Mouse (Mus musculus): ENCODE data around the gene Lzts2. TPM values are rescaled to one million over a fixed set of nuclear protein-coding genes. Genes with fewer than 3 reads are reported as not detected.

Lzts2 gene
- polyA plus RNA-seq, 1 experiment from 2014 or later: 71.0 TPM

DNA sequence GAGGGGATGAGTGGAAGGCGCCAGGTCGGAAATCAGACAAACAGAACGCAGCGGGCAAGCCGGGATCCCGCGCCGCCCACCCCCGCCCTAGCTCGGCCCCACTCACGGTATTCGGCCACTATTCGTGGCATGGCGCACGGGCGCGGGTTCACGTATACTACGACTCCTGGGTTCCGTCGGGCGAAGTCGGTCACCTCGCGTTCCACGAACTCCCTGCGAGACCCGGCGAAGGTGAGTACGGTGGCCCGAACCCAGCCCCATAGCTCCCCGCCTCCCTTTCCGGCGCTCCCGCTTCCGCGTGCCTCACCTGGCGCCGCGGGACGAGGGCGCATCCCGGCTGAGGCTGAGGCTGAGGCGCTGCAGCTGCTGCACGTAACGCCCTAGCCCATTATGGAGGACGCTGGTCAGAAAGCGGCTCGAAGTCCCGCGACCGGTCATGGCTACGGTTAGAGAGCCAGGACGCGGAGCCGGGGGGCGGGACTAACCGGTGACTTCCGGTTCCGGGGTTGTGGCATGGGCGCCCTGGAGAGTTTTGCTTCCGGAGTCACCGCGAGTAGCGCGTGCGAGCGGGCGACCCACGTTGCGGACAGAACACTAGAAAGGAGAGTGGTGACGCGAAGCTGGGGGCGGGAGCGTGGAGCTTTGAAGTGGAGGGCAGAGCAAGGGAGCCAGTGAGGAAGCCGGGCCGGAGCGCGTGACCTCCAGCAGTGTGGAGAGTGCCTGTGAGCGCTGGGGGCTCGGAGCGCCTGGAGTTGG, 8.1 kb upstream of the Lzts2 start, which contains the start of gene Mrpl43:
TSS of gene Mrpl43 (minus strand) at position 486 of the 756 bp plus-strand sequence.
- peak within 1 kb of the TSS; percentile 97 for H3K4me3 ChIP-seq
- H3K4me1 ChIP-seq: peaks cover 20% of the 10 kb centered on the region
- H3K9me3 ChIP-seq (replicated peaks): no peaks in the 10 kb centered on the region
- peak within 1 kb of the TSS; percentile 96 for H3K4me2 ChIP-seq (replicated peaks)
- peak within 1 kb of the TSS; percentile 89 for H3K9ac ChIP-seq
- WGBS: under 1% methylated on average over 82 of the region's 82 CpGs
- no peaks in the 10 kb centered on the region for H3K27me3 ChIP-seq
- peak within 1 kb of the TSS; percentile 84 for H3K27ac ChIP-seq
- peak; percentile 92 for ATAC-seq (ENCODE audit: low FRiP score)
- H3K36me3 ChIP-seq: peaks cover 52% of the 10 kb centered on the region

DNA sequence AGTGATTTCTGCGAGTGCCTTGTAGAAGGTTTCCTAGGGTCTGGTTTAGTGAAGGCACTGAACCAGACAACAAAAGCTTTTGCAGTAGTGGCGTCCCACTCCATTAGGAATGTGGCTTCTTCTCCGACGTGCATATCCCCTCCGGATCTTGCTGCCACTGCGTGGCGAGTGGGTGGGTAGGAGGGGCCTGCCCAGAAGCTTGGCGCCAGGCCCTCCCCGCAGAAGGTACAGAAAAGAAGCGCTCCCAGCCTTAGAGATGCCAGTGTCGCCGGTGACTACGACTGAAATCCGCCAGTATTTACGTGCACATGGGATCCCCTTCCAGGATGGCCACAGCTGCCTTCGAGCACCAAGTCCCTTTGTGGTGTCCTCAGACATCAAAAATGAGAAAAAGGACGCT, 7.2 kb upstream of the Lzts2 start:
- 0 out of 2 replicates have a peak overlapping the region, but pooled peaks have one; percentile 84 for H3K27ac ChIP-seq
- ATAC-seq (ENCODE audit: low FRiP score): no peak
- 40% methylated on average over 17 of the region's 17 CpGs for WGBS

GRCm38 (mm10) chr19:45007425-45008191, 6.6 kb upstream of the Lzts2 start:
- H3K27me3 ChIP-seq: no peaks in the 10 kb centered on the region
- no peak for ATAC-seq (ENCODE audit: low FRiP score)
- H3K9me3 ChIP-seq (replicated peaks): no peaks in the 10 kb centered on the region
- no peak overlapping the region for H3K27ac ChIP-seq
- peak overlapping the region; percentile 97 for H3K4me3 ChIP-seq
- H3K36me3 ChIP-seq: peaks cover 49% of the 10 kb centered on the region
- peak overlapping the region; percentile 89 for H3K9ac ChIP-seq
- peak overlapping the region; percentile 96 for H3K4me2 ChIP-seq (replicated peaks)
- H3K4me1 ChIP-seq: peaks cover 23% of the 10 kb centered on the region
- WGBS: 94% methylated on average over 20 of the region's 20 CpGs

More for the DNA sequence above, 7.2 kb upstream of the Lzts2 start:
- Histone ChIP-seq H3K9me3 (replicated peaks) (no peaks in the 10 kb centered on the region), H3K4me1 (peaks cover 20% of the 10 kb centered on the region), H3K4me3 (peak overlapping the region; percentile 97), H3K36me3 (peaks cover 52% of the 10 kb centered on the region), H3K27me3 (no peaks in the 10 kb centered on the region), H3K4me2 (replicated peaks) (peak overlapping the region; percentile 96), H3K9ac (peak overlapping the region; percentile 89)

DNA sequence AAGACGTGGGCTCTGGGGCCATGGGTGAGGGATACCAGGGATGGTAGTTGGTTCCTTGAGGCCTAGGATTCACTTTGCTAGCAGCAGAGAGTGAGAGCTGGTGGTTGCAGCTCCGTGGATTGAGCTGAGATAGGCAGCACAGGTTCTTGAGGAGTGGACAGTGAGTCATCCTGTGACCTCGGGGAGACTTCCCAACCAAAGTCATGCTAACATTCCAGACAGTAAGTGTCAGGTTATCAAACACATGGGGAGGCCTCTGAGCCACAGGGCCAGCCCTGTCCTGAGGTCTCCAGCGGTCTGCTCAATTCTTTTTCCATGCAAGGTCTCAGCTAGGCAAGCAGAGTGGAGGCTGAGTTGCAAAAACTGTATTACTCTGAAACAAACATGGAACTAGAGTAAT, 3.6 kb upstream of the Lzts2 start:
- no peak overlapping the region for H3K9ac ChIP-seq
- no peak overlapping the region for H3K4me2 ChIP-seq (replicated peaks)
- 94% methylated on average over 4 of the region's 4 CpGs for WGBS
- no peak for ATAC-seq (ENCODE audit: low FRiP score)
- H3K36me3 ChIP-seq: peaks cover 28% of the 10 kb centered on the region
- no peak overlapping the region for H3K27ac ChIP-seq
- no peaks in the 10 kb centered on the region for H3K9me3 ChIP-seq (replicated peaks)
- H3K4me3 ChIP-seq: no peak overlapping the region
- peaks cover 31% of the 10 kb centered on the region for H3K4me1 ChIP-seq
- H3K27me3 ChIP-seq: peaks cover 4% of the 10 kb centered on the region; the same call in 1 of the 2 replicates

DNA sequence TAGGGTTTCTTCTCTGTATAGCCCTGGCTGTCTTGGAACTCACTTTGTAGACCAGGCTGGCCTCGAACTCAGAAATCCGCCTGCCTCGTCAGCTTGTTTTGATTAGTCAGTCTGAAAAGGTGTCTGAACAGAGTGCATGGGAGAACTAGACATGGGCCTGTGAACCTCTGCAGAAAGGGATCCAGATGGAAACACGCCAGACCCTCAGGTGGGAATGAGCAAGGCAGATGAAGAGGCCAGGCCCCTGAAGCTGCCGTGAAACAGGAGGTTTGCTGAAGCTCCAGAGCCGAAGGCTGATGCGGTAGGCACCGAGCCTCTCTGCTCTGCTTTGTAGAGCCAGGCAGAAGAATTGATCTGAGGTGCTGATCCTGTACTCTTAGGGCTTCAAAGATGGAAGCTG, 2.0 kb upstream of the Lzts2 start:
- H3K27ac ChIP-seq: peak overlapping the region; percentile 64
- no peak for ATAC-seq (ENCODE audit: low FRiP score)
- 84% methylated on average over 8 of the region's 8 CpGs for WGBS
- H3K27me3 ChIP-seq: peaks cover 4% of the 10 kb centered on the region; the same call in 1 of the 2 replicates
- H3K9ac ChIP-seq: no peak overlapping the region
- no peak overlapping the region for H3K4me2 ChIP-seq (replicated peaks)
- peaks cover 41% of the 10 kb centered on the region for H3K4me1 ChIP-seq
- H3K9me3 ChIP-seq (replicated peaks): no peaks in the 10 kb centered on the region
- no peak overlapping the region for H3K4me3 ChIP-seq
- peaks cover 28% of the 10 kb centered on the region for H3K36me3 ChIP-seq

DNA sequence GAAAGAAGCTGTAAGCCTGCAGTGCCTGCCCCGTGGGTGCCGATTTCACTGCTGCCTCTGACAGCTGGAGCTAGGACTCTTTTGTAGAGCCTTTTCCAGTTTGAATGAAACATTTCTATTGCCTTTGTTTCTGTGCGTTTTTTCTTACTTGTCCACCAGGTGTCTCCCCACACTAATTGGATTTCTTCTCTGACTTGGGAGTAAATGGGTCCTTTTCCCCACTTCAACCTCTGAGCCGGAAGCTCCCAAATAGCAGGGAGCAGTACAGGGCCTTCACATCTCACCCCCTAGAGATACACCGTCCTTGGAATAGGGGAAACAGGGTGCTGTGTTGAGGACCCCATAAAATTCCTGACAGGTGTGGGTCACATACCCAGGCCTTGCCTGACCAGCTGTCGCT, 1.6 kb upstream of the Lzts2 start:
- Histone ChIP-seq H3K27me3 (peaks cover 4% of the 10 kb centered on the region; the same call in 1 of the 2 replicates), H3K9me3 (replicated peaks) (no peaks in the 10 kb centered on the region), H3K36me3 (peaks cover 28% of the 10 kb centered on the region), H3K9ac (no peak overlapping the region), H3K27ac (peak overlapping the region; percentile 64), H3K4me1 (peaks cover 39% of the 10 kb centered on the region), H3K4me3 (no peak overlapping the region), H3K4me2 (replicated peaks) (no peak overlapping the region)
- 46% methylated on average over 6 of the region's 6 CpGs for WGBS
- ATAC-seq (ENCODE audit: low FRiP score): no peak

DNA sequence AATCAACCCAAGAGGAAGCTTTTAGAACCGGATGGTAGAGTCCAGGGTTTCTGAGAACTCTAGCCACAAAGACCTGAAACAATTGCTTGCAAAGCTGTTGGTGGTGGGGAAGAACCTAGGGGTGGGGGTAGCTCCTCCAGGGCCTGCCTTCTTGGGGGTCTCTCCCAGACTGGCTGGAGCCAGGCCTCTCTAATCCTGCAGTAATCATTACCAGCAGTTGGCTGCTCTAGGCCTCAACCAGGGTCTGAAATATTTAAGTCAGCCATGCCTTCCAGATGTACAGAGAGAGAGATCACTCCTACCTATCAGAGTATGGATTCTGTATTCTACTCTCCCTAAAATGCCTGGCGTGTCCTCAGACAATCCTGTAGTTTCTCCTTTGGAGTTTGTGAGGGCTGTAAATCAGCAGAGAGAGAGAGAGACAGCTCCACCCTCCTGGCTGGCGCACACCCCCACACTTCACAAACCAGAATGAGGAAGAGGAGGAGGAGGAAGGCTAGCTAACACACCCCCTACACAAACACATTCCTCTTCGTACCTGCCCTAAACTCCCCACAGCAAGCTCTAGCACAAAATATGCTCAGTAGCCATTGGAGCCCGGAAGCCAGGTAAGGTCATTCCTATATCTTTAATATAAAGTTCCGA, 511 bp upstream of the Lzts2 start:
- no peak for ATAC-seq (ENCODE audit: low FRiP score)
- H3K36me3 ChIP-seq: peaks cover 24% of the 10 kb centered on the region
- peaks cover 4% of the 10 kb centered on the region; the same call in 1 of the 2 replicates for H3K27me3 ChIP-seq
- H3K9ac ChIP-seq: no peak overlapping the region
- H3K4me3 ChIP-seq: no peak overlapping the region
- H3K9me3 ChIP-seq (replicated peaks): no peaks in the 10 kb centered on the region
- no peak overlapping the region for H3K27ac ChIP-seq
- H3K4me1 ChIP-seq: peaks cover 40% of the 10 kb centered on the region
- WGBS: 72% methylated on average over 6 of the region's 6 CpGs
- no peak overlapping the region for H3K4me2 ChIP-seq (replicated peaks)

DNA sequence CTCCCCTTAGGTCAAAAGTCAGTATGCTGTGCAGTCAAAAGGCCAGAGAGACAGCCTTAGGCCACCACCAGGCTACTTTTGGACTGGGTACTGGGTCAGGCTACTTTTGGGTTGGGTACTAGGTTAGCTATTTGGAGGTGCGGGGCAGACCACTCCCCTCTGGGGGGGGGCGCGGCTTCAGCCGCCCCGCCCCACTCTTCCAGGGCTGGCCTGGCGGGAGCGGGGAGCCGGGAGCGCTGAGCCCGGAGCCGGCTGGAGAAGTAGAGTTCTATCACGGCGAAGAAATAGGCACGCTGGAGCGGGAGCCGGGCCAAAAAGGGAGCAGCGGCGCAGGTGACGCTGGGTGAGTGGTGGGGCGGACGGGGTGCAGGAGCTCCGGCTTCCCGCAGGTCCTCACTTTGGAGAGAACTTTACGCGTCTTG, 778 bp downstream of the Lzts2 start:
- Histone ChIP-seq H3K4me3 (peak overlapping the region; percentile 60), H3K4me2 (replicated peaks) (peak overlapping the region; percentile 91), H3K27me3 (peaks cover 4% of the 10 kb centered on the region; the same call in 1 of the 2 replicates), H3K9me3 (replicated peaks) (no peaks in the 10 kb centered on the region), H3K4me1 (peaks cover 52% of the 10 kb centered on the region), H3K9ac (peak overlapping the region; percentile 59), H3K27ac (peak overlapping the region; percentile 98; the same call in 1 of the 2 replicates), H3K36me3 (peaks cover 24% of the 10 kb centered on the region)
- 1% methylated on average over 25 of the region's 25 CpGs for WGBS
- no peak for ATAC-seq (ENCODE audit: low FRiP score)

GRCm38 (mm10) chr19:45015518-45016281, 1.5 kb downstream of the Lzts2 start:
- peak; percentile 29 for ATAC-seq (ENCODE audit: low FRiP score)
- peak overlapping the region; percentile 91 for H3K4me2 ChIP-seq (replicated peaks)
- H3K4me3 ChIP-seq: peak overlapping the region; percentile 60
- peaks cover 60% of the 10 kb centered on the region for H3K4me1 ChIP-seq
- peak overlapping the region; percentile 59 for H3K9ac ChIP-seq
- H3K36me3 ChIP-seq: peaks cover 17% of the 10 kb centered on the region
- WGBS: 0% methylated on average over 34 of the region's 34 CpGs
- H3K27me3 ChIP-seq: peaks cover 4% of the 10 kb centered on the region; the same call in 1 of the 2 replicates
- H3K27ac ChIP-seq: peak overlapping the region; percentile 98
- H3K9me3 ChIP-seq (replicated peaks): no peaks in the 10 kb centered on the region

DNA sequence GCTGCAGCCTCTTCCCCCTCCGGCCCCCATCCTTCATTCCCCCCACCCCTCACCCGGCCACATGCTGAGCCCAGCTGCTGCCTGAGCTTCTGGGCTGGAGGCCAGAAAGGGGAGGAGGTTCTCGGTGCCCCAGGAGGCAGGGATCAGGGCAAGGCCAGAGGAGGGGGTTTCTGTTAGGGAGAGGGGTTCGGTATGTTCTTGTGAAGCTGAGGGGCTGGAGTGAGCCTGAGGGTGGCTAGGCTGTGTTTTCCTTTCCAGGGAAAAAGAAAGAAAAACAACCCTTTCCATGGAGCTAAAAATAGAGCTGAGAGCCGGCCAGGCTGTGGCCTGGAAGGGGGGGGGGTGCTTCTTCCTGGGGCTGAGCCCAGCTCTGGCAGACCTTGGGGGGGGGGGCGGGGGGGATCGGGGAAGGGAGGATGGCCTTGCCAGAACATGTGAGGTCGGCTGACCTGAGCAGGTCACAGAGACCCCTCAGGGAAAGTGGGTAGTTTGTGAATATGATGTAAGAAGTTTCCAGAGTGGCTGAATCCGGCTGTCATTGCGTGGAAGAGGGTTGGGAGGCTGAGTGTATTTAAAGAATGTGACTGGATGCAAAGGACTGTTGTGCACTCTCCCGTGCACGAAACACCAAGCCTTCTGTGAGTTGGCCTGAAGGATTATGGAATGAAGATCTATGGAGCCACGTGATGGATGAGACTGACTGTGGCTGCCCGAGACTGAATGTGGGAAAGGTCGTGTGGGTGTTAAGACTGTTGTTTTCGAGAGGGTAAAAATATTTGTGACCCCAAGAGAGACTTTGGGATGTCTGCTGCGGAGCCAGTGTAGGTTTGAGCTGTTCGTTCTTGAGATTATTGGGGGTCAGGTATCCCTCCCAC, 2.4 kb downstream of the Lzts2 start:
- ATAC-seq (ENCODE audit: low FRiP score): peak; percentile 30

More for the DNA sequence above, 2.4 kb downstream of the Lzts2 start:
- Histone ChIP-seq H3K9ac (peak overlapping the region; percentile 59), H3K4me3 (peak overlapping the region; percentile 60), H3K9me3 (replicated peaks) (no peaks in the 10 kb centered on the region), H3K4me2 (replicated peaks) (peak overlapping the region; percentile 91), H3K4me1 (peaks cover 68% of the 10 kb centered on the region), H3K27me3 (peaks cover 4% of the 10 kb centered on the region; the same call in 1 of the 2 replicates), H3K36me3 (peaks cover 12% of the 10 kb centered on the region), H3K27ac (peak overlapping the region; percentile 98)
- 1% methylated on average over 18 of the region's 18 CpGs for WGBS

Measured in hindbrain, embryonic 12.5 days (tissue).